Mouse (Mus musculus) stomach, postnatal 0 days (tissue): Measurements from ENCODE around the gene Camk2g. TPM values are rescaled to one million over a fixed set of nuclear protein-coding genes. Genes with fewer than 3 reads are reported as not detected.

ENCODE experiments used
- ATAC-seq: fragments of 200-750 bp; cut with Nextera tagmentation; 2 replicates; pipeline ENCODE4 v1.8.0; 2017; ENCODE audit not compliant: low FRiP score, low TSS enrichment
- DNase-seq: peaks from one replicate; pipeline ENCODE4 v3.0.0-alpha.2; 2016; ENCODE audit warnings: low spot score
- H3K27ac ChIP-seq: fragments of 300-500 bp; sonication (generic); replicated peaks from 2 replicates; pipeline ENCODE4 v1.5.1; 2014; ENCODE audit warnings: mild to moderate bottlenecking, control low read depth
- H3K27me3 ChIP-seq: fragments of 300-500 bp; sonication (generic); 2 replicates; pipeline ENCODE4 v1.6.1; 2014; ENCODE audit warnings: low read length; ENCODE audit not compliant: control insufficient read depth, insufficient read depth
- H3K36me3 ChIP-seq: fragments of 300-500 bp; sonication (generic); 2 replicates; pipeline ENCODE4 v1.6.1; 2014; ENCODE audit warnings: low read length, mixed read lengths; ENCODE audit not compliant: control insufficient read depth, insufficient read depth
- H3K4me1 ChIP-seq: fragments of 300-500 bp; sonication (generic); replicated peaks from 2 replicates; pipeline ENCODE4 v1.6.1; 2014; ENCODE audit warnings: antibody characterized with exemption; ENCODE audit not compliant: control insufficient read depth, insufficient read depth
- H3K4me2 ChIP-seq: fragments of 300-500 bp; sonication (generic); replicated peaks from 2 replicates; pipeline ENCODE4 v1.6.1; 2014; ENCODE audit warnings: low read depth, mild to moderate bottlenecking, control low read depth, moderate library complexity
- H3K4me3 ChIP-seq: fragments of 300-500 bp; sonication (generic); 2 replicates; pipeline ENCODE4 v1.5.1; 2014; ENCODE audit warnings: low read depth, low read length, control low read depth
- H3K9ac ChIP-seq: fragments of 300-500 bp; sonication (generic); 2 replicates; pipeline ENCODE4 v1.6.1; 2014; ENCODE audit warnings: mild to moderate bottlenecking, low read length, control low read depth, mixed read lengths
- H3K9me3 ChIP-seq: fragments of 300-500 bp; sonication (generic); 2 replicates; pipeline ENCODE4 v1.6.1; 2016; ENCODE audit warnings: low read length; ENCODE audit not compliant: control insufficient read depth
- CTCF ChIP-seq: IDR thresholded peaks from 2 replicates; pipeline ENCODE4 v1.5.1; 2016; ENCODE audit warnings: antibody characterized with exemption, low read depth, mild to moderate bottlenecking, moderate library complexity
- EP300 ChIP-seq: optimal IDR thresholded peaks from 2 replicates; pipeline ENCODE3; 2016; ENCODE audit warnings: antibody characterized with exemption
- WGBS: fragments of 180-500 bp; shearing (Covaris S2); extraction: QIAGEN DNeasy Blood & Tissue Kit; methylation state at CpG from one replicate; pipeline ENCODE4 v1.1.7; 2014; 5-methylcytosine and 5-hydroxymethylcytosine counted together
- polyA plus RNA-seq: library from polyadenylated mRNA; unstranded; fragments of >200 nt; fragmentation: Nextera tagmentation; extraction: Ambion mirVana; gene quantifications from 2 replicates; pipeline ENCODE4 v1.2.1, GENCODE M21; 2015

Gene Camk2g
- polyA plus RNA-seq, 1 experiment from 2014 or later = 38.6 TPM

GRCm38 (mm10) chr14:20741301-20741700 is 52.6 kb downstream of the Camk2g start:
- Histone ChIP-seq H3K4me1 (no peaks in the 10 kb centered on the region; the same call in 1 of the 2 replicates), H3K27me3 (no peaks in the 10 kb centered on the region), H3K9ac (0 out of 2 replicates have a peak overlapping the region, but pooled peaks have one; percentile 31), H3K9me3 (no peaks in the 10 kb centered on the region), H3K4me2 (no peak overlapping the region), H3K36me3 (peaks cover 17% of the 10 kb centered on the region), H3K4me3 (no peak overlapping the region), H3K27ac (no peak overlapping the region)
- DNase-seq = peak; percentile 76
- ATAC-seq = peak; percentile 34; the same call in 1 of the 2 replicates
- 55% methylated on average over 9 of the region's 9 CpGs for WGBS
- TF ChIP-seq EP300 (no peak), CTCF (0 out of 2 replicates have a peak, but pooled peaks have one; percentile 12)

- H3K27ac ChIP-seq = peak overlapping the region; percentile 20; the same call in 1 of the 2 replicates
- TF ChIP-seq CTCF (no peak), EP300 (no peak)
- ATAC-seq = no peak
- 79% methylated on average over 8 of the region's 8 CpGs for WGBS
- no peaks in the 10 kb centered on the region for H3K27me3 ChIP-seq
- H3K9me3 ChIP-seq = no peaks in the 10 kb centered on the region
- peaks cover 6% of the 10 kb centered on the region; the same call in 1 of the 2 replicates for H3K36me3 ChIP-seq
- H3K4me2 ChIP-seq = no peak overlapping the region
- H3K9ac ChIP-seq = no peak overlapping the region
- no peak for DNase-seq
- no peak overlapping the region for H3K4me3 ChIP-seq
- H3K4me1 ChIP-seq = peaks cover 3% of the 10 kb centered on the region; the same call in 1 of the 2 replicates
Measured at GRCm38 (mm10) chr14:20738511-20738910, 55.4 kb downstream of the Camk2g start.

- Histone ChIP-seq H3K27ac (no peak overlapping the region), H3K9me3 (no peaks in the 10 kb centered on the region), H3K4me1 (peaks cover 3% of the 10 kb centered on the region; the same call in 1 of the 2 replicates), H3K4me2 (no peak overlapping the region), H3K9ac (no peak overlapping the region), H3K27me3 (no peaks in the 10 kb centered on the region), H3K4me3 (no peak overlapping the region), H3K36me3 (peaks cover 6% of the 10 kb centered on the region; the same call in 1 of the 2 replicates)
- DNase-seq (peak; percentile 89), ATAC-seq (peak; percentile 71)
- TF ChIP-seq EP300 (no peak), CTCF (peak; percentile 82)
- 27% methylated on average over 14 of the region's 14 CpGs for WGBS
Measured at GRCm38 (mm10) chr14:20737306-20737705, 56.6 kb downstream of the Camk2g start.

GRCm38 (mm10) chr14:20735892-20736390 is 57.9 kb downstream of the Camk2g start:
- Histone ChIP-seq H3K4me3 (no peak overlapping the region), H3K4me2 (no peak overlapping the region), H3K4me1 (peaks cover 3% of the 10 kb centered on the region; the same call in 1 of the 2 replicates), H3K9me3 (no peaks in the 10 kb centered on the region), H3K36me3 (peaks cover 6% of the 10 kb centered on the region; the same call in 1 of the 2 replicates), H3K9ac (peak overlapping the region; percentile 2; the same call in 1 of the 2 replicates), H3K27ac (0 out of 2 replicates have a peak overlapping the region, but pooled peaks have one; percentile 65), H3K27me3 (no peaks in the 10 kb centered on the region)
- TF ChIP-seq EP300 (no peak), CTCF (no peak)
- DNase-seq (no peak), ATAC-seq (no peak)
- WGBS = 72% methylated on average over 13 of the region's 13 CpGs

GRCm38 (mm10) chr14:20735052-20735451 is 58.8 kb downstream of the Camk2g start:
- TF ChIP-seq EP300 (no peak), CTCF (no peak)
- WGBS = 42% methylated on average over 2 of the region's 2 CpGs
- Histone ChIP-seq H3K4me1 (peaks cover 3% of the 10 kb centered on the region; the same call in 1 of the 2 replicates), H3K27ac (peak overlapping the region; percentile 65), H3K9me3 (no peaks in the 10 kb centered on the region), H3K4me2 (no peak overlapping the region), H3K36me3 (peaks cover 5% of the 10 kb centered on the region), H3K4me3 (no peak overlapping the region), H3K27me3 (no peaks in the 10 kb centered on the region), H3K9ac (no peak overlapping the region; the same call in 1 of the 2 replicates)
- DNase-seq (no peak), ATAC-seq (no peak)
